Mouse (Mus musculus): ENCODE measurements around the gene Zranb3. TPM values are rescaled to one million over a fixed set of nuclear protein-coding genes. Genes with fewer than 3 reads are reported as not detected.
"Not testable (repeated sequence)": the region's sequence is repeated elsewhere in the genome, so short reads cannot be mapped to it uniquely, and the experiment has no call there.

Zranb3 gene
- polyA plus RNA-seq (2014; fragmentation: Nextera tagmentation; extraction: Ambion mirVana) = 6.4 and 6.5 TPM in 2 replicates

- no peaks in the 10 kb centered on the region for H3K9me3 ChIP-seq (replicated peaks; ENCODE audit: control insufficient read depth, low read length)
- H3K4me2 ChIP-seq (ENCODE audit: low read length) = peak within 1 kb of the TSS; percentile 65
- peaks cover 13% of the 10 kb centered on the region for H3K4me1 ChIP-seq (ENCODE audit: control insufficient read depth, insufficient read depth, low read length)
- H3K27ac ChIP-seq (ENCODE audit: low read depth, low read length) = peak within 1 kb of the TSS; percentile 93
- WGBS = under 1% methylated on average over 43 of the region's 43 CpGs
- peak; percentile 94 for ATAC-seq
- H3K27me3 ChIP-seq (replicated peaks; ENCODE audit: control insufficient read depth, insufficient read depth, low read length) = no peaks in the 10 kb centered on the region
- peak within 1 kb of the TSS; percentile 93 for H3K9ac ChIP-seq (ENCODE audit: low read length)
- H3K36me3 ChIP-seq (ENCODE audit: control insufficient read depth, insufficient read depth, low read length) = no peaks in the 10 kb centered on the region
- H3K4me3 ChIP-seq (ENCODE audit: low read depth, low read length) = peak within 1 kb of the TSS; percentile 80
- peak; percentile 100 for DNase-seq (ENCODE audit: low spot score)
These were observed at the start of gene Zranb3, which contains the start of gene R3hdm1 for GRCm38 (mm10) chr1:128102641-128103461. Gene Zranb3, minus strand, starts transcription at chr1:128103047. Gene R3hdm1, plus strand, starts transcription at chr1:128103301.

DNA sequence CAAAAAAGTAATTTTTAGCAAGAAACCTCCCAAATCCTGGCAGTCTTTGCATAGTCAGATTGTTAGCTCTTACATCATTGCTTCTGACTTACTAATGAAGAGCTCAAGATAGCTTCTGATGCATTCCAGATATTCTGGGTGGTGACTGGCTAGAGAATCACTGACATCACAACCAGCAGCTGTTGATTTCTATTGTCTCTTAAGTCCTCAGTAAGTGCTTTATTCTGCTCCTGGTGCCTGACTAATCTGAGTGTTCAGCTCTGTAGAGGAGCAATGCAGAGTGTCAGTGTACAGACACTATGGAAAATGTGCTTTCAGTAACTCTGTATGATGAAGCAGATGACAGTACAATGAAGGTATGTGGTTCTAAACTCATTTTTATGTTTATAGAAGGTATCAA, 38.9 kb upstream of the Zranb3 start:
- ATAC-seq = peak; percentile 44; the same call in 1 of the 2 replicates
- Histone ChIP-seq H3K27ac (ENCODE audit: low read depth, low read length) (no peak overlapping the region), H3K9ac (ENCODE audit: low read length) (no peak overlapping the region), H3K9me3 (replicated peaks; ENCODE audit: control insufficient read depth, low read length) (no peaks in the 10 kb centered on the region), H3K27me3 (replicated peaks; ENCODE audit: control insufficient read depth, insufficient read depth, low read length) (no peaks in the 10 kb centered on the region), H3K4me2 (ENCODE audit: low read length) (no peak overlapping the region), H3K4me1 (ENCODE audit: control insufficient read depth, insufficient read depth, low read length) (no peaks in the 10 kb centered on the region), H3K4me3 (ENCODE audit: low read depth, low read length) (no peak overlapping the region), H3K36me3 (ENCODE audit: control insufficient read depth, insufficient read depth, low read length) (no peaks in the 10 kb centered on the region)
- peak; percentile 11 for DNase-seq (ENCODE audit: low spot score)

DNA sequence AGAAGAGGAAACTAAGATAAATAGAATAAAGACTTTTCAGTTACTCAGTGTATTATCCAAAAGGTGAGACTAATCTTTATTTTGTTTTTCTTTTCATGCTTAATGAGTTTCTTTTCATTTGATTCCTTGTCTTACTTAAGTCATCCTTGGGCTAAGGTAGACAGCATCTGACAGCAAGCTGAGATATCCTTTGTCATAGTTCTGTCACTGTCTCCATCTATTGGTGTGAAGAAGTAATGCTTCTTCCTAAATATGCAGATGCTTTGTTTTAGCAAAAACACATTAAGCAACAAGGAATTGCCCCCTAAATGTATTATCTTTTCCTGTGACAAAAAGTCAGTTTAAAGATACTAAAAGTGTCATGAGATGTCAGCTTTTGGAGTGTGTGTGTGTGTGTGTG, 38.2 kb upstream of the Zranb3 start:
- no peak overlapping the region for H3K9ac ChIP-seq (ENCODE audit: low read length)
- DNase-seq (ENCODE audit: low spot score) = peak; percentile 60
- H3K36me3 ChIP-seq (ENCODE audit: control insufficient read depth, insufficient read depth, low read length) = no peaks in the 10 kb centered on the region
- no peak overlapping the region for H3K4me3 ChIP-seq (ENCODE audit: low read depth, low read length)
- 0 out of 2 replicates have a peak, but pooled peaks have one; percentile 57 for ATAC-seq
- H3K9me3 ChIP-seq (replicated peaks; ENCODE audit: control insufficient read depth, low read length) = no peaks in the 10 kb centered on the region
- H3K4me1 ChIP-seq (ENCODE audit: control insufficient read depth, insufficient read depth, low read length) = no peaks in the 10 kb centered on the region
- H3K27ac ChIP-seq (ENCODE audit: low read depth, low read length) = no peak overlapping the region
- no peaks in the 10 kb centered on the region for H3K27me3 ChIP-seq (replicated peaks; ENCODE audit: control insufficient read depth, insufficient read depth, low read length)
- no peak overlapping the region for H3K4me2 ChIP-seq (ENCODE audit: low read length)

DNA sequence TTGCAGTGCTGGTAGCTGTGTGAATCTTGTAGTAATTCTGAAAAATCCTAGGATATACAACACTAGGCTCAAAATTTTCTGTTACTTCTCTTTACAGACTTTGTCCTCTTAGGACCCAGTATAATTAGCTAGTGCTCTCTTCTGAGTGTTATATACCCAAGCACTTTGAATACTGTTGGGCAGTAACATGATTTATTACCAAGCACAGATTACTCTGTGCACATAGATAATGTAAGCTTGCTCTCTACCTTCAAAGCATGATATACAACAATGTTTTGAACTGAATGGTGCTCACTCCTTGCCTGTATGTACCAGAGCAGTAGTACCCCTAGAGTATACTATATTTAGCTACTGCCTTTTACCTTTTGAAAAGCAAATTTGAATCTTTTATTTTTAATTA, 33.4 kb upstream of the Zranb3 start:
- H3K9me3 ChIP-seq (replicated peaks; ENCODE audit: control insufficient read depth, low read length); ATAC-seq; H3K27ac ChIP-seq (ENCODE audit: low read depth, low read length): not testable (repeated sequence)

GRCm38 (mm10) chr1:128120913-128121627, 18.2 kb upstream of the Zranb3 start:
- no peak overlapping the region for H3K27ac ChIP-seq (ENCODE audit: low read depth, low read length)
- H3K9me3 ChIP-seq (replicated peaks; ENCODE audit: control insufficient read depth, low read length) = peaks cover 4% of the 10 kb centered on the region; the same call in 1 of the 2 replicates
- WGBS = 93% methylated on average over 4 of the region's 4 CpGs
- no peak overlapping the region for H3K9ac ChIP-seq (ENCODE audit: low read length)
- DNase-seq (ENCODE audit: low spot score) (no peak), ATAC-seq (no peak)
- H3K4me1 ChIP-seq (ENCODE audit: control insufficient read depth, insufficient read depth, low read length) = no peaks in the 10 kb centered on the region
- no peak overlapping the region for H3K4me2 ChIP-seq (ENCODE audit: low read length)
- H3K27me3 ChIP-seq (replicated peaks; ENCODE audit: control insufficient read depth, insufficient read depth, low read length) = no peaks in the 10 kb centered on the region
- no peak overlapping the region for H3K4me3 ChIP-seq (ENCODE audit: low read depth, low read length)
- no peaks in the 10 kb centered on the region for H3K36me3 ChIP-seq (ENCODE audit: control insufficient read depth, insufficient read depth, low read length)

More for the DNA sequence above, 33.4 kb upstream of the Zranb3 start:
- not testable (repeated sequence) for H3K9ac ChIP-seq (ENCODE audit: low read length); H3K36me3 ChIP-seq (ENCODE audit: control insufficient read depth, insufficient read depth, low read length); H3K4me1 ChIP-seq (ENCODE audit: control insufficient read depth, insufficient read depth, low read length); DNase-seq (ENCODE audit: low spot score); H3K4me2 ChIP-seq (ENCODE audit: low read length); H3K4me3 ChIP-seq (ENCODE audit: low read depth, low read length); H3K27me3 ChIP-seq (replicated peaks; ENCODE audit: control insufficient read depth, insufficient read depth, low read length)

DNA sequence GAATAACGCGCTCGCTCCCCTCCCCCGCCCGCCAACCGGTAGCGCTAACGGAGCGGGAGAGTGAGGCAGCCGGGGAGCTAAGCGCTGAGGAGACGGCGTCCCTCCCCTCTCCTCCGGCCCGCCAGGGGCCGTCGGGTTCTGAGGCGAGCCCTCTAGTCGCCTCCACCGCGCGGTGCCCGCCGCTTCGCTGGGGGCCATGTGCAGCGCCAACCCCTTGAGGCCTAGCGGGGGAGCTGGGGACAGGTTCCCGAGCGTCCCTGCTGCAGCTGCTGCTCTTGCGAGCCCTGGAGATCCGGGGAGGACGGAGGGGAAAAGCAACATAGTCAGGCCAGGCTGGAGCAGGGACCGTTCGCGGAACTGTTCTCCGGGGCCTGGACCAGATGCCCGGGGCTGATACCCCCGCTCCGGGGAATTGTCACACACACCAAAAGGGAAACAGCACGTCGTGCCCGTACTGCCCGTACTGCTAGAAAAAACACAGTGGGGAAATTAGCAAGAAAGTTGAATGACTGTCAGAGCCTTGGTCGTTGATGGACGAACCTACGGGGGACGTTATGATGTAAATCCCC, 757 bp upstream of the Zranb3 start:
- no peaks in the 10 kb centered on the region for H3K9me3 ChIP-seq (replicated peaks; ENCODE audit: control insufficient read depth, low read length)
- peaks cover 13% of the 10 kb centered on the region for H3K4me1 ChIP-seq (ENCODE audit: control insufficient read depth, insufficient read depth, low read length)
- no peaks in the 10 kb centered on the region for H3K27me3 ChIP-seq (replicated peaks; ENCODE audit: control insufficient read depth, insufficient read depth, low read length)
- H3K27ac ChIP-seq (ENCODE audit: low read depth, low read length) = peak overlapping the region; percentile 93
- peak overlapping the region; percentile 65 for H3K4me2 ChIP-seq (ENCODE audit: low read length)
- peak overlapping the region; percentile 93 for H3K9ac ChIP-seq (ENCODE audit: low read length)
- H3K36me3 ChIP-seq (ENCODE audit: control insufficient read depth, insufficient read depth, low read length) = no peaks in the 10 kb centered on the region
- WGBS = 0% methylated on average over 24 of the region's 47 CpGs
- peak; percentile 64 for DNase-seq (ENCODE audit: low spot score)
- H3K4me3 ChIP-seq (ENCODE audit: low read depth, low read length) = peak overlapping the region; percentile 80
- ATAC-seq = peak; percentile 65

DNA sequence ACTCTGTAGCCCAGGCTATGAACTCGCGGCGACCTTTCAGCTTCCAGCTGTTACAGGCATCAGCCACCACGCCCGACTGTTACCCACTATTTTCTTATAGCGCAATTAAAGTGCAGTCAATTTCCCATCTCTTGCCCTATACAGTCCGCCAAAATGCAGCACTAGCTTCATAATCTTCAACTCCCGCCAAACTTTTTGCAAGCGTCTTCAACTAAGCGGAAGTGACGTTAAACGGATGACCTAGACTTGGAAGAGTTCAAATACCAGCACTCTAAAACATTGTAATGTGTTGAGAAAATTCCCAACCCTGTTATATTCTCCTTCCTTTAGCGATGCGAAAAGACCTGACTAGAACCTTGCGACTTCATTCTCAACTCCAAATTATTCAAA, 601 bp downstream of the Zranb3 start:
- Histone ChIP-seq H3K27me3 (replicated peaks; ENCODE audit: control insufficient read depth, insufficient read depth, low read length) (no peaks in the 10 kb centered on the region), H3K27ac (ENCODE audit: low read depth, low read length) (no peak overlapping the region), H3K9me3 (replicated peaks; ENCODE audit: control insufficient read depth, low read length) (no peaks in the 10 kb centered on the region), H3K4me3 (ENCODE audit: low read depth, low read length) (peak overlapping the region; percentile 80), H3K36me3 (ENCODE audit: control insufficient read depth, insufficient read depth, low read length) (no peaks in the 10 kb centered on the region), H3K9ac (ENCODE audit: low read length) (peak overlapping the region; percentile 40), H3K4me2 (ENCODE audit: low read length) (peak overlapping the region; percentile 49), H3K4me1 (ENCODE audit: control insufficient read depth, insufficient read depth, low read length) (peaks cover 13% of the 10 kb centered on the region)
- DNase-seq (ENCODE audit: low spot score) (peak; percentile 94), ATAC-seq (peak; percentile 16)
- under 1% methylated on average over 15 of the region's 15 CpGs for WGBS

- Histone ChIP-seq H3K9me3 (replicated peaks; ENCODE audit: control insufficient read depth, low read length) (no peaks in the 10 kb centered on the region), H3K9ac (ENCODE audit: low read length) (no peak overlapping the region), H3K27me3 (replicated peaks; ENCODE audit: control insufficient read depth, insufficient read depth, low read length) (no peaks in the 10 kb centered on the region), H3K4me2 (ENCODE audit: low read length) (no peak overlapping the region), H3K36me3 (ENCODE audit: control insufficient read depth, insufficient read depth, low read length) (no peaks in the 10 kb centered on the region), H3K4me3 (ENCODE audit: low read depth, low read length) (no peak overlapping the region), H3K27ac (ENCODE audit: low read depth, low read length) (no peak overlapping the region), H3K4me1 (ENCODE audit: control insufficient read depth, insufficient read depth, low read length) (no peaks in the 10 kb centered on the region)
- 95% methylated on average over 1 of the region's 1 CpGs for WGBS
- ATAC-seq = no peak
- no peak for DNase-seq (ENCODE audit: low spot score)
These were observed 4.5 kb downstream of the Zranb3 start for GRCm38 (mm10) chr1:128098309-128098708.
